Mouse (Mus musculus) myocyte (in vitro differentiated cells): ENCODE data around the gene Dennd6a.

Source experiments
- E2F4 ChIP-seq: IDR thresholded peaks from one replicate; pipeline ENCODE4 v1.6.1; 2011; ENCODE audit warnings: mild to moderate bottlenecking, control low read depth, moderate library complexity; ENCODE audit not compliant: insufficient read depth
- POLR2A ChIP-seq: IDR thresholded peaks from one replicate; pipeline ENCODE4 v1.6.1; 2011; ENCODE audit warnings: low read depth, mild to moderate bottlenecking, control low read depth, moderate library complexity; ENCODE audit not compliant: insufficient read length
- USF1 ChIP-seq: IDR thresholded peaks from one replicate; pipeline ENCODE4 v1.6.1; 2011; ENCODE audit warnings: low read depth, mild to moderate bottlenecking, control low read depth, moderate library complexity

GRCm38 (mm10) chr14:26660233-26660632, 86.6 kb downstream of the Dennd6a start:
- no peak for TF ChIP-seq POLR2A
- TF ChIP-seq USF1, result no peak
- TF ChIP-seq E2F4, result no peak
